Mouse (Mus musculus): ENCODE data around the gene Lama4.

Gene Lama4

DNA sequence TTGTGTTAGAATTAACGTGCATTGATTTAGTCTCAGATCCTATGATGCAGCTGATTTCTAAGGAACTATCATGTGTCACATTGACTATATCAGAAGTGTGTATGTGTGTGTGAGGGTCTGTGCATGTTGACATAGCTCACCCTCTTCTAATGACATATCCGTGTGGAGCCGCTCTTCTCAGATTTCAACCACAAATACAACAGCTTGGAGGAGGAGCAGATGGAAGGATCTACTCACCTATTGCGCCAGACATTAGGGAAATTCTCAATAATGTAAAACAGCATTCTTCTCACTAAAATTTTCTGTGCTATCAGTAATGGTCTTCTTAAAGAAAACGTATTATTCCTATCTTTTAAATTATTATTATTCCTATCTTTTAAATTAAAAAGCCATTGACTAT, 191.4 kb downstream of the Lama4 start:
- DNase-seq (ENCODE audit: extremely low spot score, low read depth, low spot score) = no peak

DNA sequence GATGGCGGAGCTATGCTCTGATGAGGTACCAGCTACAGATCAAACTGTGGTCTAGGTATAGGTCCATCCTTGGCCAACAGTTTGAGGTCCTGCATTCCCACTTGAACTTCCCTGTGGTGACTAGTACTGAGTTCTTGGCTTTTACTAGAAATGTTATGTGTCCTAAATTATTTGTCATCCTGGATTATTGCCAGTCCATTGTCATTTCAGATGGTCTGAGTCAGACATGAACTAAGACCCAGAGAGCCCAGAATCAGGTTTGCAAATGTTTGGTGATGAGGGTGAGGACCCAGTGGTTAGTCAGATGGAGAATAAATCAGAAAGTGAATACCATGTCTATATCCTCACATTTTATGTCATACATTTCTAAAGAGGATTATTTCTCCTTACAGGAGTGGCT, 192.0 kb downstream of the Lama4 start:
- no peak for DNase-seq (ENCODE audit: extremely low spot score, low read depth, low spot score)

DNA sequence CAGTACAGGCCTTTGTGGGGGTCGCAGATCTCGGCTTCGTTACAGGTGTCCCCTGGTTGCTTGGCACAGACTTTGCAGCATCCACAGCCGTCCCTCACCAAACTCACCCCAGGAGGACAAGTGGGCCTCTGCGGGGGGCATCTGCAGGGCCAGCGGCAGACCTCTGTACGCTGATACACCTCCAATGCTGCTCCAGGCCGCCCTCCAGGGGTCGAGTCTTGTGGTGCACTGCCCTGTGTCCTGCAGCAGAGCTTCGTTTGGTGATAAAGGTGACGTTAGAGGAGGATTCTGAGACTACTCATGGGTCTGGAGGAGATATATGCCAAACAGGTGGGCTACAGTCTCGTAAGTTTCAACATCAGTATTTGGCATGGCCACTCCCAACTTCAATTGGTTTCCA, 193.0 kb downstream of the Lama4 start:
- no peak for DNase-seq (ENCODE audit: extremely low spot score, low read depth, low spot score)
